Mouse (Mus musculus) erythroblast, adult 5-6 weeks (primary cell): ENCODE measurements around the gene Aggf1. TPM values are rescaled to one million over a fixed set of nuclear protein-coding genes. Genes with fewer than 3 reads are reported as not detected.
"Not testable (repeated sequence)": the region's sequence is repeated elsewhere in the genome, so short reads cannot be mapped to it uniquely, and the experiment has no call there.

Experiments
- ATAC-seq: replicated peaks from 2 replicates; pipeline ENCODE4 v1.8.0; 2016; ENCODE audit warnings: moderate number of reproducible peaks, mild to moderate bottlenecking, moderate TSS enrichment, inconsistent platforms; ENCODE audit not compliant: poor library complexity, low FRiP score, severe bottlenecking
- total RNA-seq, 2 experiments: library from RNA; stranded (forward) in 1 of 2; stranded (reverse) in 1 of 2; fragments of 150-400 nt in 1 of 2; fragments of 200-764, 138-1000 nt in 1 of 2; gene quantifications; 2 replicates each; pipeline versions ENCODE4 v1.2.3 to v1.2.4; 2015 to 2017; ENCODE audit warnings: low replicate concordance in 2 of 2

The Aggf1 gene
- 18.2 and 19.8 TPM in 2 replicates for total RNA-seq (2015; ENCODE audit: low replicate concordance)
- total RNA-seq (2017; ENCODE audit: low replicate concordance) = 18.1 and 20.1 TPM in 2 replicates

DNA sequence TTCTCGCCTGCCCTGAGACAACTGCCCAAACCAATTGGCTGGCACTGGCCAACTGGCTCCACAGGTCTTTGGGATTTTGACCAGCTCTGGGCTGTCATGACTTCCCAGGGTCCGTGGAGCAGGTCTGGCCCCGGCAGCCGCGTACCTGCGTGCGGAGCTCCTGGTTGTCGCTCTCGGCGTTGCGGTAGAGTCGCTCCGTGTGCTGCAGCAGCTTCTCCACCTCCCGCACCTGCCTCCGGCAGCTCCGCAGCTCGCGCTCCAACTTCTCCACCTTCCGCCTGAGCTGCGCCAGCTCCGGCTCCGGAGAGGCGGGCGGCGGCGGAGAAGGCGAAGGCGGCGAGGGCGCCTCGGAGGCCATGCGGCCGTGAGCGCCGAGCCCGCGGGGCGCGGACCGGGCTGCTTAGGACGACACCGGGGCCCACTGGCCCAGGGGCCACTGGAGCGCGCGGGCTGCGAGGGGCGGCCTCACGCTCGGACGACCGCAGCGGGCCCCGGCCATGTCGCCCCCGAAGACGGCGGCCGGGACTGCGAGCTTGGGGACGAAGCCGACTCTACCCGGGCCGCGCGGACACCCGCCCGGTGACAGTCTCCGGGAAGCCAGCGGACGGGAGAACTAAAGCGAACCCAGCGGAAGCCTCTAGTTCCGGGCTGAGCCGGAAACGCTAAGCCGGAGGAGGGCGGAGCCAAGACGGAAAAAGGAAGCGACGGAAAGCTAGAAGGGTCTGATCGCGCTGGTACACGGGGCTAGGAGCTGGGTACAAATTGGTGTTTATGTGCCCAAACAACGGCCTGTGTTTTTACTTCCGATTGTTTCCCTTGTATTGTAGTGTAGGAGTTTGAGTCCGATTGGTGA is at the start of gene Aggf1:
Gene Aggf1, minus strand, starts transcription at position 652 of the 853 bp plus-strand sequence.
- peak; percentile 96 for ATAC-seq

DNA sequence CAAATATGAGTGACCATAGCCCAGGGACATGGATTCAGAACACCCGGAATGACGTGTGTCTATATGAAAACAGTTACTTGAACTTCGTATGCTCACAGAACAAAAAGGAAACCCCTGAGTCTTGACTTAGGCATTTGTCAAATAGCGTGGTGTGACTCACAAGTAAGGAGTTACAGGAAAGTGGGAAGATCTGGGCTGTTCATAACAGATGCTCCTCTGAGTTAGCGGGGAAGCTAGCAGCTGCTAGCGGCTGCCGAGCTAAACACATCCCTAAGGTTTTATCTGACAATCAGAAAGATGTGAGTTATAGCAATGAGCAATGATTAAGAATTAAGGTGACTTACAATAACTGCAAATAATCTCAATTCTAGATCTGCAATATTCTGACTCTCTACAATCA is 49.8 kb upstream of the Aggf1 start:
- no peak for ATAC-seq

DNA sequence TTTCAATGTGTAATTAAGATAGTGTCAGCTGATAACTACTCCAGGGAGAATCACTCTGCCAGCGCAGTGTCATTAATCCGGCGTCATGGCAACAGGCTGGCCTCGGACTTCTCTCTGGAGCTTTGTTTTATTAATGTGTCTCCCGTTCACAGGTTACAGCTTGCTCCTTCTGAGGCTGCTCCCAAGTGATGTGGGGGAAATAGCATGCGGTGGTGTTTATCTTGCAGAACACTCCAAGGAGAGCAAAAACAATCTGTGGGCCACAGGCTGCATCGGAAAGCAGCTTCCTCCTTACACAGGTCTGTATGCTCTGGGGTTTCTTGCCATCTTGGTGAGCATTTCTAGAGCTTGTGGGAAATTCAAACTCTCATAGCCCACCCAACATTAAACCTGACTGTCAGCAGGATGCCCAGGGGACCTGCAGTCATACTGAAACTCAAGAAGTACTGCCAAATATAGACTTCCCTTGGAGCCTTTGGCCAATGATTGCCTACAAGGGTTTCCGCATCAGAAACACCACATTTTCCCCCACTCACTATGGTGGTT is 44.1 kb upstream of the Aggf1 start:
- no peak for ATAC-seq

DNA sequence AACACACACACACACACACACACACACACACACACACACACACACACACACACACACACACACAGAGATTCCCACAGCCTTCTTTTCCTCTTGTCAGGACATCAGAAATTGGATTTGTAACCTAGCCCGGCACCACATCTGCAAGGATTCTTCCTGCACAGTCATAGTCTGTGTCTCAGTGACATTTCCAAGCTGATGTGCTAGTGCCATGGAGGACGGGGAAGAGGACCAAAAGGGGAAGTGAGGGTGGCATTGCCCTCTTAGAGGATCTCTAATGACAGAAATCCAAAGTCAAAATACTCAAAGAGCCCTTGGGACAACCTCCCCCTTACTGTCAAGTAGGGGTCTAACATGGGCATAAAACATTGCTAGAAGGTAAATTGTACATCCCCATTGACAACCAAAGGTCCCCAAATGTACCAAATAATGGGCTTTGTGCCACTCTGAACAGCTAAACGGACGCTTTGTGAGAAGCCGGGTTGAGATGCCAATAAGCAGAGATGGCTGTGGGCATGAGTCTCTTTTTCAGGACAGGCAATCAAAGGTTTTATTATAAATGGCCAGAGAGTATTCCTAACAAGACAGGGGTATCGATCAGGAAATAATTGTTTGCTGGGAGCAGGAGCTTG is 43.5 kb upstream of the Aggf1 start:
- ATAC-seq = no peak

DNA sequence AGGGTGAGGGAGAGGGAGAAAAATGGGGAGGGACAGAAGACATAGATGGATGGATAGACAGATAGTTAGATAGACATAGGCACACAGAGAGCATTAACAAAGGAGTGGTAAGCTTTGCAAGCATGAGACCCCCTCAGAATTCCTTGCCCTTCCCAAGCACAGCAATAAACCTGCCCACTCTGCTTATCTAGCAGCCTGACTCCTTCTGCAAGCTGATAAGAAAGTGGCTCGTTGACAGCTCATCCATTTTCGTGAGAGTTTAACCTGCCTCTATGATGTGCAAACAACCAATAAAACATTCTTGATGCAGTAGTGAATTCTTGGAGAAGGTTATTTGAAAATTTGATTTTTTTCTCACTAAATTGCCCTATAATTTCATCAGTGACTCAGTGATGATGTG is 37.1 kb upstream of the Aggf1 start:
- ATAC-seq = no peak

DNA sequence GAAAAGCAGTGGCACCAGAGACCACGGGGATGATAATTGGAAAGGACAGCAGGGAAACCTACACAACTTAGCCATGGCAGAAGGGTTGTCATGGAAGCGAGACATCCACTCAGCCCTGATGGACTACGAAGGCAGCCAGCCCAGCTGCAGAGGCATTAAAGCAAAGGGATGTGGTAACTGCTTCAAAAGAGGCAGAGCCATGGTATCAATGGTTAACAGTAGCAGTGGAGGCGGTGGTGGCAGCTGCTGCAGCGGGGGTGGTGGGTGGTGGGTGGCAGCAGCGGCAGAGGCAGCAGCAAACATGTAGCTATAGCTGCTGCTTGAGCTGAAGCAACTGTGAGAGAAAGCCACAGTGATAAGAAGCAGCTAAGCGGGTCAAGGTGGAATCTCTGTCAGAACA is 18.1 kb upstream of the Aggf1 start:
- ATAC-seq = no peak

DNA sequence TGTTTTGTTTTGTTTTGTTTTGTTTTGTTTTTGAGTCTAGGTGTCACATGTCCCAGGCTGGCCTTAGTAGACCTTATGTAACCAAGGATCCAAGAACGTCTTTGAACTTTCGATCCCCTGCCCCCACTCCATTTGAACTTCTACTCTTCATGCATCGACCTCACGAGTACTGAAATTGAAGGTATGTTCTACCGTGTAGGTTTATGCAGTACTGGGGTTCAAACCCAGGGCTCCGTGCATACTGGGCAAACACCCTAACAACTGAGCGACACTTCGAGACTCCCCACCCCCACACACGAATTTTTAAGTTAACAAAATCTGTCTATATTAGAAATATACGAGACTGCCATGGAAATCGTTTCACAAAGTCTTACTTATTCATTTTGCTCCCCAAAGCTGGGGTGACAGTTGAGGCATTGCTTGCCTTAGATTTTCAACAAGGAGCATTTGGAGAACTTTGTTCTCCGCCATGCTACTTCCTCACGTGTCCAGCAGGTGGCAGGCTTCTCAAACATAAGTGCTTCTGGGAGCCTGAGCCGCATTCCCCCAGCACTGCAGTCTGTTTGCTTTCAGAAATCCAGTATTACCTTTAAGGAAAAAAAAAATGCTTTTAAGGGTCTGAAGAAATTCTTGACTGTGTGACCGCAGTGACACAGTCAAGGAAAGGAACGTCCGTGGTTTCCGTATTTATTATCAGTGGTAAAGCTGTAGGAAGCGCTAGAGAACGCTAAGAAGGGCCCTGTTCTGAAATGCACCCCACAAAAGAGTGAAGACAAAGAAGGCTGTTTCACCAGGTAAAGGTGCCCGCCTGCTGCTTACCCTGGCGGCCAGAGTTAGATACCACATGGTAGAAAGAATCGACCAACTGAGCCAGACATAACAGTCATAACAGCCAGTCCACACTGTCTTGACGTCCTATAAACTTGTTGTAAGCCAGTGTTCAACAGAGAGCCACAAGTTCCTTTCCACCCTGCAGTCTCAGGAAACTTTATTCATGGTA is 15.0 kb upstream of the Aggf1 start:
- peak; percentile 89 for ATAC-seq

DNA sequence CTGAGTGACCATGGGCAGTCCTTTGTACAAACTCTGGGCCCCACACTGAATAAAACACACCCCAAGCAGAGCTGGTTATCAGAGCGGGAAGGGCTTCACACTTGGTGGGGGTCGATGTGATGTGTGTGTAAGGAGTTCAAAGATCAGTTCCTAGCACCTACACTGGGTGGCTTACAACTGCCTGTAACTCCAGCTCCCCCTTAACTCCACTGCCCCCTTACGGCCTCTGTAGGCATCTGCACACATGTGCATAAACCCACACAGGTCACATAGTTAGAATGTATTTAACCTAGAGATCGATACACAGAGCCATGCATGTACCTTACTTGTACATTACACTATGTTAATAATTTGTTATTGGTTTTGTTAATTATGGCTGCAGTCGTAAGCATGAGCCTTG is 13.1 kb upstream of the Aggf1 start:
- no peak for ATAC-seq

DNA sequence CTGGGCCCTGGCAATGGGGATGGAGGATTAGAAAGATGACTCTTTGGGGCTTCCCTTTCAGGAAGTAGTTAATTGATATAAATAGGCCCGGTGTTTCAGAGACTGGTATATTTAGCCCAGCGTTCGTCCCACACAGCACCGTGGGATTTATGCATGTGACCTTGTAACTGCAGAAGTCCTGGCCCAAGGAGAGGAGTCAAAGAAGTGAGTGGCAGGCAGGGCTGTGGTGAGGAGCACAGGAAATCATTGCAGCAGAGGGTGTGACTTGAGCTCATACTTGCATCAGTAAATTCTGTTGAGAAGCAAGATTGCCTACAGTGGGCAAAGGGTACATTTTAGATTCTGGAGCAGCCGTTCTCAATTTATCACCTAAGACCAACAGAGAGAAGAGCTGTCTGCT is 7.3 kb upstream of the Aggf1 start:
- ATAC-seq = no peak

DNA sequence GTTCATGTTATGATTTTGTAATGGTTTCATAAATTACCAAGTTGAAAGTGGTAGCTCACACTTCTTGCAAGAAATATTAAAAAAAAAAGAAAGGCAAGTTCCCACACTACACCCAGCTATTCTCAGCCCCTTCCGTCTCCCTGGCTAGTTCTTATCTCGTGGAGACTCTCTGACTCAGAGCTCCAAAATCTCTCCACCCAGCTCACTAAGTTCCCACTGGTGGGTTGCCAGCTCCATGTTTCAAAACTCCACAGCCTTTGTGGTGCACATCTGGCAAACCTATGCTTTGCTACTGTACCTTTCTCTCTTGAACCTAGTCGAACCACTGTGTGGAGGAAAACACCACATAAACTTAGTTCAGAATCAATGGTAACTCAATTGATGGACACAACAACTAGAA is 3.5 kb upstream of the Aggf1 start:
- no peak for ATAC-seq

DNA sequence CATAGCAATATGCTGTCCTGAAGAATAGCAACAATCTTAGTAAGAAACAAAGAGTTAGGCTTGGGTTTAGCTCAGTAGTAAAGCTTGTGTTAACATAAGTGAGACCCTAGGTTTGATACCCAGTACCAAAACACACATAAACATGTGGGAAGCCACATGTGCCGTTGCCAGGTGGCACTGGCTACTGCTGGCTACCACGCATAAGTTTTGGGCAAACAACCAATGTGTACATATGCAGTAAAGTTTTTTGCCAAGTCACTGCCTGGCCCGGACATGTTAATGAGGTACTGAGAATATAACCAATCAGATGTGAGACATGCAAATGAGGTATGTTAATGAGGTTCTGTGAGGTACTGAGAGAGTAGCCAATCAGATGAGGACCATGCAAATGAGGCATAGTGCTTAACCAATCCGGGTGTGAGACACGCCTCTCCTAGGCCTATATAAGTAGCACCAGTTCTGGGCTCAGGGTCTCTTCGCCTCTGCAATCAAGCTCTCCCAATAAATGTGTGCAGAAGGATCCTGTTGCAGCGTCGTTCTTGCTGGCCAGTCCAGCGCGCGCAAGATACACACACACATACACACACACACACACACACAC is 1.6 kb upstream of the Aggf1 start:
- not testable (repeated sequence) for ATAC-seq

DNA sequence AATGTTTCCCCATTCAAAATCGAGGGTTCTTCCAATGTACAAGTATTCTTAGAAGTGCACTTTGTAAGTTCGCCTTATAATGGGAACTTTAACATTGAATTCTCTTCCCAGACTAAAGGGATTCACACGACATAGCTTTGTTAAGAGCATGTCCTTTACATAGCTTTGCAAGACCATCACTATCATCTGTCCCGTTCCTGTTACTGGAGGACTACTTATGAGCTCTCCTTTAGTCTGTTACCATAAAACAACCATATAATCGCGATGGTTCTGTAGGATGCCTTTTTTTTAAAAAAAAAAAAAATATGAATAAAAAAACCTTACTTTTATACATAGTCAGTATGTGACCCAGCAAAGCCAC is 382 bp upstream of the Aggf1 start:
- ATAC-seq = peak; percentile 50

DNA sequence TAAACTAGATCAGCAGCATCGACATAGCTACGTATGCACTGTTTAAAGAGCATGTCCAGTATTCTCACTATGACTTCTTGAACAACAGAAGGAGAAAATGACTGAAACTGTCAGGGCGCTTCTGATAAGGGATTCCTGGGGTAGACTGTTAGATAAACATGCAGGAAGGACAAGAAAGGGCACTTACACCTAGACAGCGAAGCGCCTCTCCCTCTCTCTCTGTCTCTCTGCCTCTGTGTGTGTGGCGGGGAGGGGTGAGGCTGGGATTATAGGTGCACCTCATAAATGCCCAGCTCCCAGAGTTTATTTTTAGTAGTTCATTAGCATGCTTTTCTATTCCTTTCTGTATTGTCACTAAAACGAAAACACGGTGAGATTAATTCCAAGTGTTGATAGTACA is 8.8 kb downstream of the Aggf1 start:
- ATAC-seq = no peak

DNA sequence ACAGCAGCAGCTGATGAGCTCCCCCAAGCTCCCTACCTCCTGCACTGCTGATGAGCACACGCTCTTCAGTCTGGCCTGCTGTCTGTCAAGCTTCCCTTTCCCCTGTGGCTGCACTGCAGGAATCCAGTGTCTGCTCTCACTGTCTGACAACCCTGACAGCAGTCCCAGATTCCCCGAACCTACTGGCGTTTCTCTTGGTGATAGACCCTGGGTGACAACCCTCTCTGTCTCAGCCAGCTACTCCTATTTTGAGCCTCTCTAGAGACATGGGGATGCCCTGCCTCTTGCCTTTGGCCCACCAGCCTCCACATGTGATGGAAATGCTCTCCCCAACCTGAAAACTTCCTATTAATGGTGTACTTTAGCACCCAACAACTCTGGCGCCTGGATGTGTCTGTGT is 11.7 kb downstream of the Aggf1 start:
- ATAC-seq = no peak

DNA sequence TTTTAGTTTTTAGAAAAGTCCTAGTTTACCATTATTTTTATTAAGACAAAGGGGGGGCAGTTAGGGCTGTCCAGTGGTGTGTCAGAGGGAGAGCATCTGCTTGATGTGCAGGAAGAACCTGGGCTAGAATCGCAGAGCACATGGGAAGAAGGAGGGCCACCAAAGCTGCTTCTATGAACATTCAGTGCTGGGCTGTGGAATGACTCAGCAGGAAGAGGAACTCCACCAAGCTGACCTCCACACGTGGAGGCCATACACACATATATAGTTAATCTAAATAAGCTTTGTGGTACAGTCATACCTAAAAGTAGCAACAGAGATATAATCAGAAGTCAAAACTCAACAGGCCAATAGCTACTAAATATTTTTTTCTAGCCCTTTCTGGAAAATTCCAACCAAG is 16.9 kb downstream of the Aggf1 start:
- ATAC-seq = no peak

DNA sequence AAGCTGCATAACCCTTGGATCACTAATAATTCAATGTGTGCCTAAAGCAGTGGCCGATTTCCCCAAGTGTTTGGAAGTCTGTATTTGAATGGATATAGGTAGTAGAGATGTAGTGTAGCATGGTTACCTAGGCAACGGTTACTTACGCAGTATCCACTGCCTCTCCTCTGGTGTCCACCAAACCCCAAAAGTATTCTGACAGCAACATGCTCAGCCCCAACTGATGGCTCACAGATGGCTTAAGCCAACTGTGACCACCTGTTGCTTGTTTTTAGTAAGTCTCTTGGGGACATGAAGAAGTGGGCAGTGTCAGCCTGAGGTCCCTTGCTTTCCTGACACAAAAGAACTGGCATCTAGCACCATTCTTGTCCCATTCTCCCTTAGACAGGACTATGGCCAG is 26.7 kb downstream of the Aggf1 start:
- ATAC-seq = no peak

DNA sequence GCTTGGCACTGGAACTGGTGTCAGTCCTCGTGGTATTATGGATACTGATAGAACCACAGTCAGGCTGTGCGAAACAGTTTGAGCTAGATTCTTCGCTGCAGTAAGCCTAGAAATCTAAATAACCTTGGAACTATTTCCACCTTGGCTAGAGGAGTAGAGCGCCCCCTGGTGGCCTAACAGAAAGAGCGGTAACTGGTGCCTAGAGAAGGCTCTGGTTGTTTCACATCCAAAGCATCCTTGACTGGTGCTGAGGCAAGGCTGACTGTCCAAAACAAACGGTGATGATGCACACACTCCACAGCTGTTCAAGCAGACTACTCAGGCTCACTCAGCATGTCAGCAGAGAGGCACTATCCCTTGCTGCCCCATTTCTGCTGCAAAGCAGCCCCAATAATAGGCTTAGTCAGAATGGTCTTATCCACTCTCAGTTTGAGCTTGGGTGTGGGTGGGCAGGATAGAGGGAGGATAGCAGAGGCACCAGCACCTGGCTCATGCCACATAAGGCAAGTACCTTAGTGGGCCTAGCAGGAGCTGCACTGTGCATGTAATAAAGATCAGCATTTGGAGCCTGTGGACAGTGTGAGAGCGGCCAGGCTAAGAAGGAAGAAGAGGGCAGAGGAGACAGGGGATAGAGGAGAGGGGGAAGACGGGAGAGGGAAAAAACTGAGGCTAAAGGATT is 28.0 kb downstream of the Aggf1 start:
- ATAC-seq = peak; percentile 79

DNA sequence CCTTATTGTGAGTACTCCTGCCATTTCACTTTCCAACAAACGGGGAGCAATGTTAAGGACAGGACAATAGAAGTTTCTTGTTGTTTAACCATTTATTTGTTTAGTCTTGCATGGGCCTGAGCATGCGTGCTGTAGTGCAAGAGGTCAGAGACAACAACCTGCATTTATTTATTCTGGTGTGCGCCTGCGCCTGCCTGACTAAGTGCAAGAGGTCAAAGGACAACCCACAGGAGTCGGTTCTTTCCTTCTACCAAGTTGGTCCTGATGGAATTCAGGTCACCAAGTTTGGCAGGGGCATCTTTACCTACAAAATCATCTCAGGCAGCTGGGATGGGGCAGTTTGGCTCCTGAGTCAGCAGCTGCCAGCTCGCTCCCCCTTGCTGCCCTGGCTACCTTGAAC is 29.3 kb downstream of the Aggf1 start:
- ATAC-seq = no peak

DNA sequence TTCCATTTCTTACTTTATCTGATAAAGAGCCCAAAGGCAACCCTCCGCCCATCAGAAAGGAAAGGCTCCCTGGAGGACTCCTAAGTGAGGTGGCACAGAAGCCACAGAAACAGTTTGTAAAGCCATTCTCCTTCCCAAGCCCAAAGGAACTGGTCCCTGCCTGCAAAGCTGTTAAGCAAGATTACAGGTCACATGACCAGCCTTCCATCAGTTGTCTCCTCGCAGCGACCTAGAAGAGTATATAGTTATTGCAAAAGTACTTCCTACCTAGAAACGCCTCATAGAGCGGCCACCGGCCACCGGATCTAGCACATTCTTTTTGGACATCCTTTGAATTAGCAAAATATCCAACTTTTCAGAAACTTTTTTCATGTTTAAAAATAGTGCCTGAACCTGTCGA is 31.7 kb downstream of the Aggf1 start:
- ATAC-seq = no peak
